Mouse (Mus musculus) CH12.LX (cell line): ENCODE data around the gene Abcb8.

Source experiments
- BHLHE40 ChIP-seq: IDR thresholded peaks from 2 replicates; pipeline ENCODE4 v1.6.1; 2011; ENCODE audit warnings: mild to moderate bottlenecking, low read depth, low read length, improper control_type of control experiment
- CHD2 ChIP-seq: IDR thresholded peaks from 2 replicates; pipeline ENCODE4 v1.6.1; 2011; ENCODE audit warnings: low read length, improper control_type of control experiment
- CTCF ChIP-seq, 2 experiments: IDR thresholded peaks in 1 of 2; conservative IDR thresholded peaks in 1 of 2; 2 replicates each; pipeline ENCODE4 v1.5.1; 2011 to 2012; ENCODE audit warnings: low read depth in 2 of 2, low read length in 2 of 2, improper control_type of control experiment in 1 of 2, inconsistent platforms in 1 of 2, mild to moderate bottlenecking in 1 of 2, moderate library complexity in 1 of 2
- POLR2A ChIP-seq: IDR thresholded peaks from 2 replicates; pipeline ENCODE4 v1.6.1; 2011; ENCODE audit warnings: low read depth, mild to moderate bottlenecking, improper control_type of control experiment, low read length

- no peak; the same call in 1 of the 2 replicates for TF ChIP-seq BHLHE40
- TF ChIP-seq CTCF (conservative IDR thresholded peaks at IDR 0.05 in 1 of 2, IDR thresholded peaks at IDR 0.05 in 1 of 2; ENCODE audit: low read depth in 2 of 2, low read length in 2 of 2) = no peak
- TF ChIP-seq CHD2 = peak; percentile 35; the same call in 1 of the 2 replicates
- peak; percentile 73 for TF ChIP-seq POLR2A
Measured at GRCm38 (mm10) chr5:24389011-24389657, 4.3 kb upstream of the Abcb8 start.
